Mouse (Mus musculus): ENCODE data around the gene Atp6v1fnb.

The Atp6v1fnb gene

GRCm38 (mm10) chr6:29463388-29463787, 7.8 kb upstream of the Atp6v1fnb start:
- in situ Hi-C loops (cut with MboI, MseI): no loop called here

- in situ Hi-C loops (cut with MboI, MseI): no loop called here
Observed at GRCm38 (mm10) chr6:29467583-29468354, 3.5 kb upstream of the Atp6v1fnb start, which contains the start of gene Atp6v1f. TSS of gene Atp6v1f (plus strand) at chr6:29467718.

GRCm38 (mm10) chr6:29468851-29469250, 2.4 kb upstream of the Atp6v1fnb start:
- in situ Hi-C loops (cut with MboI, MseI): no loop called here

- in situ Hi-C loops (cut with MboI, MseI): no loop called here
Observed at GRCm38 (mm10) chr6:29473941-29474691, 2.9 kb downstream of the Atp6v1fnb start.

DNA sequence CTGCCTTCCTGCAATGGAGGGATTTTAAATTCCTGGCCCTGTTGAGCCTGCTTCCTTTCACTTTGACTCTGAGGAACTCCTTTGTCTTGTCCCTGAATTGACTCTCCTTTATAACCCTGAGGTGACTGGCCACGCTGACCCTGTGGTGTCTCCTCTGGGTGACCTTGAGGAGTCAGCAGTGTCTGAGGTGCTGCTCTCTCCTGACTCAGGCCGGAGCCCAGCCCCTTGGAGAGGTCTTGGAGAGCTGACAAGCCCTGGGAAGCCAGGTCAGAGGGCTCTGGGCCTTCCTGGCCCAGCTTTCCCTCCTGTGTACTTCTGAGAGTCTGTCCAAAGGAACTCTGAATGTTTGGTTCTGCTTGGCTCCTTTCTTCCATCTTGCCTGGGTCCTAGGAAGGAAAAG, 3.5 kb downstream of the Atp6v1fnb start:
- in situ Hi-C loops (cut with MboI, MseI): no loop called here

DNA sequence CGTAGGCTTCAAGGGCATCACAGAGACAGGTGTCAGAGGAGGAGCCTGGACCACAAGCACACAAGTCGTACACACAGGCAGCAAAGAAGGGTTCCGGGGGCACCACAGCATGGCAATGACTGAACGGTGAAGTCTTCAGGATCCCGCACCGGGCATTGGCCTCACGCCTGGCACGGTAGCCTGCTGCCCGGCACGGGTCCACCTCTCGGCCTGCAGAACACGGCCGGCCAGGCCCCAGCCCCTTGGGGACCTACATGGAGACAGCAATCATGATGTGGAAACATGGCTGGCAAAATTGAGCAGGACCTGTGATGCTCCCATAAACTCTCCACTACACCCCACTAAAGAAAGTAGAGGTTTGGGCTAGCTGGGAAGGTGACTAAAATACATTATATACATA, 11.5 kb downstream of the Atp6v1fnb start:
- in situ Hi-C loops (cut with MboI, MseI): no loop called here

DNA sequence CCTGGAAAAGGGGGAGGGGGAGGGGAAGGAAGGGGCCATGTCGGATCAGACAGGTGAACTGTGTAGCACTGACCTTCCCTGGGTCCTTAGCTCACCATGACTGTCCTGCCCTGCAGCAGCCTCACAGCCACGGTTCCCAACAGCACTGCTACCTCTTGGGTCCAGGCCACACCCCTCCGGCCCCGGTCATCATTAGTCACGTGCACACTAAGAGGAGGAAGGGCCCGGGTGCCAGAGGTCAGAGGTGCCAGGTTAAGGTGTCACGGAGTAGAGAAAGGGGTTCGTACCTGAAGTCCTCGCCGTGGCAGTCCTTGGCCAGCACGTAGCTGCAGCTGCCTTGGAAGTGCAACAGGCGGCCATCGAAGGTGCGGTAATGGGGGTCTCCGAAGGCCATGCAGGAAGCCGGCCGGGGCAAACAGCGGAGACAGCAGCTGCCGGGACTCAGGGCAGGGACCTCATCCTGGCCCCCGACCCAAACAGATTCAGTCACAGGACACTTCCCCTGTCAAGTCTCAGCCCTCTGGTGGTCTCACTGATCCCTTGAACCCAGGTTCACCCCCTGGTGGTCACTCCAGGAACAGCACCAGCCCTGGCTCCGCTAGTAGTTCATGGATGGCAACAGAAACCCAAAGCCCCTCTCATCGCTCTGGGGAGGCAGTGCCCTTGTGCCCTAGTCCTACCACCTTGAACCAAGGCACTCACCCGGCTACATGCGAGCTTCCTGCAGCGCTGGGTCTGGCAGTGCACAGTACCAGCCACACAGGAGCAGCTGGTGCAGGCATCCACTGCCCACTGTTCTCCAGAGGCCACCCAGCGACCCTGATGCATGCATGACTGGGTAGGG, 13.7 kb downstream of the Atp6v1fnb start:
- in situ Hi-C loops (cut with MboI, MseI): no loop called here

DNA sequence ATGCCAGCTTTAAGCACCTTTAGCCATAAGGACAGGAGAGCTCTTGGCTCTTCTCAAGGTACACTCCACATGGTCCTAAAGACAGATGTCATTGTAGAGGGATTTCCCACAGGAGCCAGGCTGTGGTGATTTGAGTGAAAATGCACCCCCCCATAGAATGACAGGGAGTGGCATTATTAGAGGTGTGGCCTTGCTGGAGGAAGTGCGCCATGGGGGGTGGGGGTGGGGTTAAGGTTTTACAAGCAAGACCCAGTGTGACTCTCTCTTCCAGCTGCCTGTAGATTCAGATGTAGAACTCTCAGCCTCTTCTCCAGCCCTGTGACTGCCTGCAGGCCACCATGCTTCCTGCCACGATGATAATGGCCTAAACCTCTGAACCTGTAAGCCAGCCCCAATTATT, 14.7 kb downstream of the Atp6v1fnb start:
- in situ Hi-C loops (cut with MboI, MseI): no loop called here

DNA sequence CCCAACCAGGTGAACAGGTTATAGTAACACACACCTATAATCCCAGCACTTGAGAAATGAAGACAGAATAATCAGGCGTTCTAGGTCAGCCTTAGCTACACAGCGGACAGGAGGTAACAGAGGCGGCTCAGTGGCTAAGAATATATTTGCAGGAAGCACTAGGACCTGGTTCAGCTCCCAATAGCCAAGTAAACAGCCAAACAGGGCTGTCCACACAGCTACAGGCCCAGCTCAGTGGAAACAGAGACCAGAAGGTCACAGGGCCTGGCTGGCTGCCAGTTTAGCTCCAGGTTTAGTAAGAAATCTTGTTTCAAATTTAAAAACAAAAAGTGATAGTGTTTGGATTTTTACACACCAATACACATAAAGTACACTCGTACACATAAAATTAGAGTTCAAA, 22.9 kb downstream of the Atp6v1fnb start:
- in situ Hi-C loops (cut with MboI, MseI): no loop called here

GRCm38 (mm10) chr6:29496270-29496669, 25.0 kb downstream of the Atp6v1fnb start:
- in situ Hi-C loops (cut with MboI, MseI): no loop called here

GRCm38 (mm10) chr6:29497791-29498190, 26.6 kb downstream of the Atp6v1fnb start:
- in situ Hi-C loops (cut with MboI, MseI): no loop called here

DNA sequence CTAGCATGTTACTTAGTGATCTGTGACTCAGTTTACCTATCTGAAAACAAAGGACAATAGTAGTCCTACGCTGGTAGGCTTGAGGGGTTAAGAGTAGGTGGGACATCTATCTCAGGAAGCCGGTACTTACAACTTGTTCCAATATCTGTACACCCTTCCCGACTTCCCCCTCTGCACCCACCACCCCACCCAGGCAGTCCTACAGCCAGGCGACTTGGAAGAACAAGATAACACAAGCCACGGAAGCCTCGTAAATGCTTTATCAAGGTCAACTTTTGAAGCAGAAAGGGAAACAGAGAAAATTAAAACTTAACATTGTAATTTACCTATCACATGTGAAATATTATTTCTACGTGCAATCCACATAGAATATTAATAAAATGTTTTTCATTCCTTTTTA, 28.9 kb downstream of the Atp6v1fnb start:
- in situ Hi-C loops (cut with MboI, MseI): no loop called here

DNA sequence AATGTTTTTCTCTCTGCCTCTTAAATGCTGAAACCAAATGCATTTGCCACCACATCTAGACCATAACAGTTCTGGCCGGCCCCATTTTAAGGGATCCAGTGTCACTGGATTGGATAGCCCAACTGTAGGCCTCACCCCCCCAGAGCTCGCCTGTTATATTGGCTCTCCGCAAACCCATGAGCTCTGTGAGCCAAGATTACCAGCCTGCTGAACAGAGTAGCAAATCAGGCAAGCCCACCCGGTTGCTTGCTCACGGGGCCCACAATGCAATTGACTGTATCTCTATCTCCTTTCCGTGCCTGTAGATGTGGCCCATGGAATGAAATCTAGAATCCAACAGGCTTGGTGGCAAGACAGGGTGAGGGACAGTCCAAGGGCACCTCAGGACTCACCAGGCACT, 29.6 kb downstream of the Atp6v1fnb start:
- in situ Hi-C loops (cut with MboI, MseI): no loop called here

DNA sequence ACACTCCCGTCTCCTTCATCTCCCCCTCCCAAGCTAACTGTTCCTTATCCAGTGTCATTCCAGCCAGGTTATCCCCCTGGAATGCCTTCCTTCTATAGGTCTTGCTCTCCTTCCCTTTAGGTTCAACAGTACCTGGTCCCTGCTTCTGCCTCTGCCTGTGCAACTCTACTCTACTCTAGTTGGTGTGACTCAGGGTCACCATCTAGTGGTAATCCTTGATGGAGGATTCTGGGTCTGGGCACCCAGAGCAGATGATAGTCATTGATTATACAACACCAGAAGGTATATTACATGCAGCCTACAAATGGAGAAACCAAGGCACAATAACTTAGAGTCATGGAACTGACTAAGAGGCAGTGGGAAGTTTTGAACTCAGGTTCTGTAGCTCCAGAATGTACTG, 30.4 kb downstream of the Atp6v1fnb start:
- in situ Hi-C loops (cut with MboI, MseI): no loop called here

GRCm38 (mm10) chr6:29505493-29505892, 34.3 kb downstream of the Atp6v1fnb start:
- in situ Hi-C loops (cut with MboI, MseI): no loop called here

- in situ Hi-C loops (cut with MboI, MseI): no loop called here
Observed at GRCm38 (mm10) chr6:29506834-29507233, 35.6 kb downstream of the Atp6v1fnb start.

DNA sequence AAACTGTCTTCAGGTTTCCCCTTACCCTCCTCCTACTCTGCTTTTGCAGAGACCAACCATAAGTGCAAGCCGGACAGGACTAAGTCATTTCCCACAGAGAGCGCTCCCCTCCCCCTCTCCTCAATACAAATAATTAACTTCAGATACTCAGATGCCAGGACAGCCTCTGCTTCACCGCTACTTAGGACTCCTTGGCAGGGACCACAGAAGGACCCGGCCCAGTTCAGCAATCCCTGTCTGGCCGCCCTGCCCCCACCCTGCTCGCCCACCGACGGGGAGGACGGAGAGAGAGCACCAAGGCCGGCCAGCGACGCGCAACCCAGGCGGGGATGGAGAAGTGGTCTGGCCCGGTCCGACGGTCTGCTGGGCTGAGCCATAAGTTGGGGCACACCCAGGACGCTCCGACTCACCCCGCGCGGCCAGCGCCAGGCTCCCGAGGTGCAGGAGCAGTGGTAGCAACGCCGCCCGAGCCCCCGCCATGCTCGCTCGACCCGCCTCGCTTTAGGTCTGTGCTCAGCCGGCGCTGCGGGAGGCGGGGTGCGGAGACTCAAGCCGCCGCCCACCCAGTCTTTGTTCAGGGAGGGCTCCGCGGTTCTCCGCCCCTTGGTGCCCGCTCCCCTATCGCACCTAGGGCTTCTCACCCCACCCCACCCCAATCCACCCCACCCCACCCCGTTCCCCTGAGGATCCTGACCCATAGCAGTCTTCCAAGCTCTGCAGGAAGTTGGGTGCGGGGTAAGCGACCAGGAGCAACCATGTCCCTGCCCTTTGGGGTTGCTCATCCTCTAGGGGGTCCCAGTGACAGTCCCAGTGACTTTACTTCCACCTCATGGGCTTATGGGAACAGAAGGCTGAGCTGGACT, 36.4 kb downstream of the Atp6v1fnb start, which contains the start of gene Kcp:
Gene Kcp, minus strand, starts transcription at position 506 of the 863 bp plus-strand sequence.
- in situ Hi-C loops (cut with MboI, MseI): no loop called here

DNA sequence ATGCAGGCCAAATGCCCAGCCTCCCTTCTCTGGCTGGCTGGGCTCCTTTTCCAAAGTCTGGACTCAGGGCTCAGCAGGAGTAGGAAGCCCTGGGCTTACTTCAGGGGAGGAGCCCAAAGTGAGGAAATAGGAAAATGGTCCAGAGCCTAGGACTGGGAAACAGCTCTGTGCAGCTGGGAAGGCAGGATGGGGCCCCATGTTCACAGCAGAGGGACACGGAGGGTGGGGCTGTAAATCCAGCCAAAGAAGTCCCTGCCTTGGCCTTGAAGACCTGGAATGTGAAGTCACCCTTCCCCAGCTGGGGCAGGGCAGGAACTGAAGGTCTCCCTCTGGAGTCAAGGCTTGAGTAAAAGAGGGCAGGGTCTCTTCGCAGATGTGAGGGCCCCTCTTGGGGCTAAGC, 37.8 kb downstream of the Atp6v1fnb start:
- in situ Hi-C loops (cut with MboI, MseI): no loop called here

DNA sequence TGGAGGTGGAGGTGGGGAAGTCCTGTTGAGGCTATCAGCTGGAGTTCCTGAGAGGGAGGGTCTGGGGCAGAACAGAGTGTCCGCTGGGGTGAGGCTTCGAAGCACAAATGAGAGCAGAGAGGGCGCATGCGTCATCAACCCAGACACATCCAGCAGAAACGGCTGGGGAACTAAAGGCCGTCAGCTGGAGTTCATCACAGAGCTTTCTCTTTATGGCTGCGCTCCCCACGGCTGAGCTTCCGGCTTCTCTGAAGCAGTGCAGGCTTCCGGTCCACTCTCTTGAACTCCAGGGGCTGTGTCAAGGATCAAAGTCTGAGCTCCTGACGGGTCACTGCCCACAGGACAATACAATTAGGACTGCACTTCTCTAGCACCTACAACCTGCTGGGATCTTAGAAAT, 42.0 kb downstream of the Atp6v1fnb start:
- in situ Hi-C loops (cut with MboI, MseI): no loop called here

DNA sequence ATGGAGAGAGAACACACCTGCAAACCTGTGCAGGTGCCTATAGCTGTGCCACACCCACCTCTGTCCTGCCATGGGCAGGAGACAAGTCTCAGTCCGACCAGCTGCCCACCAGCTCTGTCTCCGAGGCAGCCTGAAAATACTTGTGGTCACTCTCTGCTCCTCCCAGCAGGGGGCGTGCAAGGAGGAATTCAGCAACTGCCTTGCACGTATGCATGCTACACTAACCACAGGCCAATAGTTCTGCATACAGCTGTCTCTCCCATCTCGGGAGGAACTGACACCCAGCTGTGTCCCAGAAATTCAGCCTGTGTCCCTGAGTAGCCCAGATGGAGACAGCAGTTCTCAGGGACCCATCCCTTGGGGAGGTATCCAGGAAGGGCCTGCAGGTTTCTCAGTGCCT, 45.9 kb downstream of the Atp6v1fnb start:
- in situ Hi-C loops (cut with MboI, MseI): no loop called here

Data from T-helper 2 cell (primary cell).